ENCODE assay signal across 11 mouse cellular contexts in the genomic region with DNA sequence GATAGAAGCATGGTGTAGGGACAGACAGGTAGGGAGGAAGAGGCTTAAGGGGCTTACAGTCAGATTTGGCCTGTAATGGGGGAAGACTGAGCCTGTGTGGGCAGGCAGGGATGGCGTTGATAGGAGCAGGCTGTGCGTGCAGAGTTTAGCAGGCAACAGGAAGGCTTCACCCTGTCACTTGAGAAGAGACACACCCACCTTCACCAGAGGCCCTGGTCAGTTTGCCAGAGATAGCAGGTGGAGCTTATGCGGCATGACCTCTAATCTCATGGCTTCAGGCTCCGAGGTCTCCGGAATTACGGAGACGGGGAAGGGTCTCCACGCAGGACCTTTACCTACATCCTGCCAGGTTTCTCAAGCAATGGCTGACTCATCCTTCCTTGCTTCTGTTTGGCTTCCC. TPM values are rescaled to one million over a fixed set of nuclear protein-coding genes. Genes with fewer than 3 reads are reported as not detected.
DNase-seq lines count a peak whose midpoint lies in the region; ATAC-seq and TF ChIP-seq lines count a peak whose summit lies in the region.
"Had no signal": no experiment of that assay in that cellular context is flagged by ENCODE, and none has a peak within 500 bp of the region (broad histone marks: within the 10 kb centered on the region; RNA-seq: fewer than 3 reads in every experiment).

No protein-coding gene starts in this region.

- intact Hi-C loops in heart, adult 2 months (cut with DNase I): loop anchor here (2.0 kb wide), 1 partner anchor 15 kb away; no protein-coding TSS in a partner anchor

- H3K27ac ChIP-seq in heart, adult 2 months: peak overlapping the region; percentile 75
- peak overlapping the region; percentile 42 for H3K27ac ChIP-seq in liver, embryonic 15.5 days (replicated peaks)

- H3K4me2 ChIP-seq in liver, embryonic 15.5 days: peak overlapping the region; percentile 31

- H3K79me2 ChIP-seq in heart, adult 2 months (replicated peaks; ENCODE audit: control insufficient read depth, insufficient read depth, low read length): peaks cover 7% of the 10 kb centered on the region

- H3K27me3 ChIP-seq in heart, adult 2 months (ENCODE audit: control insufficient read depth, insufficient read depth, low read length): no peaks in the 10 kb centered on the region
- H3K27me3 ChIP-seq in G1E (ENCODE audit: insufficient read depth, low read length): no peaks in the 10 kb centered on the region
- no peaks in the 10 kb centered on the region for H3K27me3 ChIP-seq in liver, embryonic 15.5 days

- DNase-seq in heart, adult 2 months: peak in 1 of 2 experiments; percentile 54
- DNase-seq in heart, adult 8-10 months (ENCODE audit: low spot score): no peak
- DNase-seq in G1E (ENCODE audit: low spot score): no peak
- no peak for DNase-seq in cerebellum, postnatal 14 days
- no peak for DNase-seq in adrenal gland, adult 8-10 months
- no peak for DNase-seq in cerebellum, adult 9-11 months
- DNase-seq: forebrain, postnatal 0 days; kidney, adult 8-10 months had no signal

- peaks cover 52% of the 10 kb centered on the region for H3K4me1 ChIP-seq in heart, adult 2 months (ENCODE audit: control insufficient read depth, insufficient read depth, low read length)
- H3K4me1 ChIP-seq in G1E (ENCODE audit: insufficient read depth, low read depth, low read length): peaks cover 52% of the 10 kb centered on the region
- H3K4me1 ChIP-seq in liver, embryonic 15.5 days (replicated peaks): peaks cover 75% of the 10 kb centered on the region

- no peak for TF ChIP-seq EP300 in heart, adult 2 months (IDR thresholded peaks at IDR 0.05; ENCODE audit: insufficient read depth, low read depth, low read length)

- WGBS in heart, adult 2 months: 6% methylated on average over 8 of the region's 8 CpGs
- WGBS in liver, embryonic 15.5 days (ENCODE audit: insufficient replicate concordance): 14% methylated on average over 8 of the region's 8 CpGs

- no peaks in the 10 kb centered on the region for H3K9me3 ChIP-seq in G1E (replicated peaks)
- no peaks in the 10 kb centered on the region for H3K9me3 ChIP-seq in liver, embryonic 15.5 days (replicated peaks)

- ATAC-seq in G1E (ENCODE audit: extremely low read depth, insufficient number of reproducible peaks, low FRiP score, poor library complexity, severe bottlenecking): peak; percentile 49; the same call in 1 of the 2 replicates
- ATAC-seq in erythroid progenitor cell, adult 5-6 weeks (replicated peaks; ENCODE audit: low FRiP score, poor library complexity, severe bottlenecking): peak; percentile 50
- peak; percentile 69 for ATAC-seq in liver, embryonic 15.5 days (ENCODE audit: insufficient read depth)
- ATAC-seq: CD4-positive, CD25-positive, alpha-beta regulatory T cell, adult 4 months; forebrain, postnatal 0 days had no signal

- H3K9ac ChIP-seq in heart, adult 2 months (ENCODE audit: low read depth, low read length): no peak overlapping the region
- H3K9ac ChIP-seq in liver, embryonic 15.5 days: no peak overlapping the region
- H3K9ac ChIP-seq: forebrain, postnatal 0 days had no signal

- H3K36me3 ChIP-seq in heart, adult 2 months (ENCODE audit: control insufficient read depth, insufficient read depth, low read length): peaks cover 3% of the 10 kb centered on the region
- H3K36me3 ChIP-seq in G1E (replicated peaks): peaks cover 84% of the 10 kb centered on the region
- H3K36me3 ChIP-seq in liver, embryonic 15.5 days (replicated peaks): peaks cover 7% of the 10 kb centered on the region

- no peak overlapping the region for H3K4me3 ChIP-seq in heart, adult 2 months
- H3K4me3 ChIP-seq in G1E (ENCODE audit: low read depth, low read length): peak overlapping the region; percentile 28; the same call in 1 of the 2 replicates
- H3K4me3 ChIP-seq in liver, embryonic 15.5 days (replicated peaks): no peak overlapping the region

- TF ChIP-seq POLR2A in heart, adult 2 months (IDR thresholded peaks at IDR 0.05; ENCODE audit: insufficient read depth, low read depth, low read length): no peak

- TF ChIP-seq CTCF in heart, adult 2 months (IDR thresholded peaks at IDR 0.05): no peak
- no peak for TF ChIP-seq CTCF in G1E (IDR thresholded peaks at IDR 0.05; ENCODE audit: low read depth, low read length)

RNA-seq across cellular contexts. Expression of a gene that starts 27.2 kb away (rescaled TPM):
- total RNA-seq in heart, adult 2 months (2021): 10 to 100 TPM; 63.9 to 64.8 TPM
- polyA plus RNA-seq in heart, adult 2 months (2012; rRNA removed): 52.1 and 68.2 TPM in 2 replicates
- total RNA-seq in heart, adult 8-10 months (2022): 10 to 100 TPM; 60.3 to 71.0 (median 61.2) TPM
- total RNA-seq in G1E (2014; fragmentation: Nextera tagmentation) (193 and 214 TPM in 2 replicates), G1E (2017) (72.7 and 74.3 TPM in 2 replicates)
- 427 and 533 TPM in 2 replicates for polyA plus RNA-seq in G1E (2012)
- 129 and 138 TPM in 2 replicates for total RNA-seq in erythroid progenitor cell, adult 5-6 weeks (2015; ENCODE audit: low replicate concordance)
- 181 and 184 TPM in 2 replicates for total RNA-seq in erythroid progenitor cell, adult 5-6 weeks (2017; ENCODE audit: low replicate concordance)
- polyA plus RNA-seq in liver, embryonic 15.5 days (2015; fragmentation: Nextera tagmentation; extraction: Ambion mirVana): 52.9 and 58.5 TPM in 2 replicates
- total RNA-seq in adrenal gland, adult 8-10 months (2022): 100 to 1,000 TPM; 106 to 132 (median 114) TPM

RNA-seq across cellular contexts. Expression of a gene that starts 40.2 kb away (rescaled TPM):
- total RNA-seq in heart, adult 2 months (2021): 1 to 10 TPM; 8.3 to 8.5 TPM
- 19.2 and 20.8 TPM in 2 replicates for polyA plus RNA-seq in heart, adult 2 months (2012; rRNA removed)
- total RNA-seq in heart, adult 8-10 months (2022): 1 to 10 TPM; 7.4 to 9.3 (median 8.9) TPM
- total RNA-seq in G1E (2014; fragmentation: Nextera tagmentation) (20.7 and 26.4 TPM in 2 replicates), G1E (2017) (34.3 and 43.8 TPM in 2 replicates)
- 70.9 and 72.7 TPM in 2 replicates for polyA plus RNA-seq in G1E (2012)
- 4.7 TPM in 1 of 2 replicates, not detected in the other for total RNA-seq in erythroid progenitor cell, adult 5-6 weeks (2015; ENCODE audit: low replicate concordance)
- 0.98 and 4.0 TPM in 2 replicates for total RNA-seq in erythroid progenitor cell, adult 5-6 weeks (2017; ENCODE audit: low replicate concordance)
- polyA plus RNA-seq in liver, embryonic 15.5 days (2015; fragmentation: Nextera tagmentation; extraction: Ambion mirVana): 17.4 and 20.0 TPM in 2 replicates
- 10 to 100 TPM; 18.2 to 23.4 (median 19.0) TPM for total RNA-seq in adrenal gland, adult 8-10 months (2022)

RNA-seq across cellular contexts. Expression of a gene that starts 58.2 kb away (rescaled TPM):
- total RNA-seq in heart, adult 2 months (2021): 10 to 100 TPM; 40.9 to 47.2 TPM
- 48.1 and 58.9 TPM in 2 replicates for polyA plus RNA-seq in heart, adult 2 months (2012; rRNA removed)
- total RNA-seq in heart, adult 8-10 months (2022): 10 to 100 TPM; 46.5 to 51.3 (median 48.9) TPM
- total RNA-seq in G1E (2014; fragmentation: Nextera tagmentation): 2.4 TPM in 1 of 2 replicates, not detected in the other
- 8.0 and 10.5 TPM in 2 replicates for total RNA-seq in G1E (2017)
- 6.2 and 6.3 TPM in 2 replicates for polyA plus RNA-seq in G1E (2012)
- 6.7 TPM in 1 of 2 replicates, not detected in the other for total RNA-seq in erythroid progenitor cell, adult 5-6 weeks (2015; ENCODE audit: low replicate concordance)
- total RNA-seq in erythroid progenitor cell, adult 5-6 weeks (2017; ENCODE audit: low replicate concordance): 1.8 and 2.0 TPM in 2 replicates
- 31.5 and 33.6 TPM in 2 replicates for polyA plus RNA-seq in liver, embryonic 15.5 days (2015; fragmentation: Nextera tagmentation; extraction: Ambion mirVana)
- 10 to 100 TPM; 33.2 to 41.1 (median 37.1) TPM for total RNA-seq in adrenal gland, adult 8-10 months (2022)
